Mouse (Mus musculus) liver, embryonic 14.5 days (tissue): ENCODE results near the gene Ctf1. TPM values are rescaled to one million over a fixed set of nuclear protein-coding genes. Genes with fewer than 3 reads are reported as not detected.
A peak's percentile ranks its signal among the peaks of the same experiment; 100 is the strongest.

Source experiments
- ATAC-seq: fragments of 200-750 bp; cut with Nextera tagmentation; 2 replicates; pipeline ENCODE4 v1.8.0; 2017; ENCODE audit warnings: moderate number of reproducible peaks, mild to moderate bottlenecking, moderate library complexity; ENCODE audit not compliant: insufficient read depth
- DNase-seq, 3 experiments: peaks; one replicate each; pipeline ENCODE4 v3.0.0-alpha.2; 2012 to 2013; ENCODE audit warnings: low read depth in 3 of 3, low spot score in 3 of 3
- H3K27ac ChIP-seq: fragments of 300-500 bp; sonication (generic); 2 replicates; pipeline ENCODE4 v1.5.1; 2014; ENCODE audit warnings: moderate library complexity, mild to moderate bottlenecking, control low read depth, inconsistent platforms
- H3K27me3 ChIP-seq: fragments of 300-500 bp; sonication (generic); 2 replicates; pipeline ENCODE4 v1.6.1; 2014; ENCODE audit warnings: mild to moderate bottlenecking, low read length, moderate library complexity; ENCODE audit not compliant: control insufficient read depth, insufficient read depth
- H3K36me3 ChIP-seq: fragments of 300-500 bp; sonication (generic); replicated peaks from 2 replicates; pipeline ENCODE4 v1.6.1; 2014; ENCODE audit warnings: low read depth; ENCODE audit not compliant: control insufficient read depth, insufficient read depth
- H3K4me1 ChIP-seq, 2 experiments: fragments of 200-500 bp in 1 of 2; fragments of 300-500 bp in 1 of 2; sonication (generic) in 1 of 2; replicated peaks; 2 replicates each; pipeline ENCODE4 v1.6.1; 2012 to 2014; ENCODE audit warnings: antibody characterized with exemption in 1 of 2, inconsistent platforms in 1 of 2, low read length in 1 of 2; ENCODE audit not compliant: control insufficient read depth in 2 of 2, insufficient read depth in 2 of 2
- H3K4me2 ChIP-seq: fragments of 300-500 bp; sonication (generic); 2 replicates; pipeline ENCODE4 v1.6.1; 2014; ENCODE audit warnings: low read depth, mild to moderate bottlenecking, control low read depth, moderate library complexity
- H3K4me3 ChIP-seq, 2 experiments: fragments of 200-500 bp in 1 of 2; fragments of 300-500 bp in 1 of 2; sonication (generic) in 1 of 2; 2 replicates each; pipeline ENCODE4 v1.5.1; 2012 to 2014; ENCODE audit warnings: low read depth in 2 of 2, low read length in 2 of 2, mild to moderate bottlenecking in 2 of 2, control low read depth in 1 of 2, inconsistent platforms in 1 of 2, moderate library complexity in 1 of 2; ENCODE audit not compliant: insufficient read depth in 1 of 2
- H3K9ac ChIP-seq: fragments of 300-500 bp; sonication (generic); replicated peaks from 2 replicates; pipeline ENCODE4 v1.6.1; 2014; ENCODE audit warnings: mild to moderate bottlenecking, control low read depth, moderate library complexity
- H3K9me3 ChIP-seq: fragments of 300-500 bp; sonication (generic); 2 replicates; pipeline ENCODE4 v1.6.1; 2016; ENCODE audit warnings: low read length, mixed read lengths; ENCODE audit not compliant: control insufficient read depth
- CTCF ChIP-seq: IDR thresholded peaks from 2 replicates; pipeline ENCODE4 v1.5.1; 2016; ENCODE audit warnings: antibody characterized with exemption, low read depth, control low read depth
- EP300 ChIP-seq: IDR thresholded peaks from 2 replicates; pipeline ENCODE4 v1.6.1; 2016; ENCODE audit warnings: antibody characterized with exemption, low read depth
- WGBS: fragments of 180-500 bp; shearing (Covaris S2); extraction: QIAGEN DNeasy Blood & Tissue Kit; methylation state at CpG from one replicate; pipeline ENCODE4 v1.1.7; 2014; ENCODE audit not compliant: insufficient replicate concordance; 5-methylcytosine and 5-hydroxymethylcytosine counted together
- polyA plus RNA-seq, 2 experiments: library from polyadenylated mRNA; depleted of rRNA in 1 of 2; stranded (reverse) in 1 of 2; unstranded in 1 of 2; fragments of >200 nt; fragmentation: Nextera tagmentation in 1 of 2; extraction: Ambion mirVana in 1 of 2; gene quantifications; 2 replicates each; pipeline versions ENCODE4 v1.2.1 to v1.2.3; 2012 to 2014

Ctf1 gene
- polyA plus RNA-seq, 2 experiments = 1.7 to 2.6 TPM

GRCm38 (mm10) chr7:127747559-127748234, 35.2 kb downstream of the Ctf1 start:
- 77% methylated on average over 6 of the region's 6 CpGs for WGBS

GRCm38 (mm10) chr7:127748235-127748560, 35.7 kb downstream of the Ctf1 start:
- 89% methylated on average over 28 of the region's 28 CpGs for WGBS
- DNase-seq = no peak

More at GRCm38 (mm10) chr7:127747559-127748234, 35.2 kb downstream of the Ctf1 start:
- Histone ChIP-seq H3K4me1 (peaks cover 0 to 7% of the 10 kb centered on the region in 2 experiments; a peak in 3 of 4 replicates), H3K27ac (no peak overlapping the region), H3K4me2 (peak overlapping the region; percentile 92), H3K36me3 (no peaks in the 10 kb centered on the region; the same call in 1 of the 2 replicates), H3K9me3 (no peaks in the 10 kb centered on the region), H3K27me3 (no peaks in the 10 kb centered on the region), H3K4me3 (0 out of 4 replicates have a peak overlapping the region, but pooled peaks of 1 of the 2 experiments have one; percentile 75), H3K9ac (no peak overlapping the region)
- no peak for TF ChIP-seq EP300
- no peak for TF ChIP-seq CTCF
- DNase-seq (no peak), ATAC-seq (no peak)

GRCm38 (mm10) chr7:127750131-127751127, 37.9 kb downstream of the Ctf1 start:
- Histone ChIP-seq H3K4me2 (no peak overlapping the region), H3K27ac (no peak overlapping the region), H3K9ac (no peak overlapping the region), H3K4me1 (no peaks in the 10 kb centered on the region; a peak in 3 of 4 replicates), H3K9me3 (no peaks in the 10 kb centered on the region), H3K36me3 (no peaks in the 10 kb centered on the region; the same call in 1 of the 2 replicates), H3K27me3 (no peaks in the 10 kb centered on the region), H3K4me3 (no peak overlapping the region)
- no peak for TF ChIP-seq EP300
- TF ChIP-seq CTCF = no peak
- DNase-seq (no peak), ATAC-seq (no peak)
- WGBS = 73% methylated on average over 19 of the region's 19 CpGs

More at GRCm38 (mm10) chr7:127748235-127748560, 35.7 kb downstream of the Ctf1 start:
- no peak overlapping the region for H3K27ac ChIP-seq
- H3K4me1 ChIP-seq = peaks cover 0 to 7% of the 10 kb centered on the region in 2 experiments; a peak in 3 of 4 replicates
- no peak overlapping the region for H3K9ac ChIP-seq
- H3K4me2 ChIP-seq = no peak overlapping the region
- H3K9me3 ChIP-seq = no peaks in the 10 kb centered on the region
- no peaks in the 10 kb centered on the region for H3K27me3 ChIP-seq
- TF ChIP-seq CTCF (no peak), EP300 (no peak)
- H3K4me3 ChIP-seq = no peak overlapping the region
- no peaks in the 10 kb centered on the region; the same call in 1 of the 2 replicates for H3K36me3 ChIP-seq
- no peak for ATAC-seq

GRCm38 (mm10) chr7:127751619-127752018, 39.1 kb downstream of the Ctf1 start:
- Histone ChIP-seq H3K36me3 (no peaks in the 10 kb centered on the region; the same call in 1 of the 2 replicates), H3K4me3 (no peak overlapping the region), H3K27me3 (no peaks in the 10 kb centered on the region), H3K9me3 (no peaks in the 10 kb centered on the region), H3K9ac (no peak overlapping the region), H3K4me2 (no peak overlapping the region), H3K4me1 (no peaks in the 10 kb centered on the region; a peak in 3 of 4 replicates), H3K27ac (no peak overlapping the region)
- TF ChIP-seq EP300 (no peak), CTCF (no peak)
- 81% methylated on average over 5 of the region's 5 CpGs for WGBS
- ATAC-seq (no peak), DNase-seq (no peak)
